Mouse (Mus musculus) A20 (cell line): ENCODE data around the gene Mthfsd.

Experiments used
- DNase-seq: peaks from one replicate; pipeline ENCODE4 v3.0.0-alpha.2; 2011; ENCODE audit warnings: low read depth, low spot score

The Mthfsd gene

DNA sequence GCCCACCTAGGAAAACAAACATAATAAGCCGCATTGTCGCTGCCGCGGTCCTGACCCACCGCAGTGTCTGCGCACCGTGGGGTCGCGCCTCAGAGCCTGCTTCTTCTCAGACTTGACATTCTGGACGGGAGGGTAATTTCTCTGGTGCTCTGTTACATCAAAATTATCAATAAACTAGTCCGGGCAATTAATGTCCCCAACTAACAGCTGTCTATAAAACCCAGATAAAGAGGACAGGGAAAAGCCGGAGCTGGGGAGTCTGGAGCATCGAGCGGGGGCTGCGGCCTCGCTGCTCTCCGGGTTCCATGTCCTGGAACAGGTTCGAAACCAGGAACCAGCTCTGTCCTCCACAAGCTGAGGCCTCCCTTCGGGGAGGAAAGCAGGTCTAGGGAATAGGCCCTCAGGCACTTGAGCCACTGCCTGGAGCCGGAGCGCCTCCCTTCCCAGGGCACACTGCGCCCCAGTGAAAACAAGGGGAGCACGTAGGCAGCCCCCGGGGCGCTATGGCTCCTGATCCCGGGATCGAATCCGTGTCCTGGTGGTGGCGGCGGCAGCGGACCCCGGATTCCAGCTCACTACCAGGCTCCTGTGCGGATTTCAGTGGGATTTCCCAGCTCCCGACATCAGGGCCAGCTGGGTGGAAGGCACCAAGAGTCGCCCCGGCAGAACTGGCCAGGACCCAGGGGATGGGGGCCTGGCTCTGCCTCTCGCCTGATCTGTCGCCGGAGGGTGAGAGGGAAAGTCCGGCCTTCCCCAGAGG is 19.1 kb downstream of the Mthfsd start:
- no peak for DNase-seq

DNA sequence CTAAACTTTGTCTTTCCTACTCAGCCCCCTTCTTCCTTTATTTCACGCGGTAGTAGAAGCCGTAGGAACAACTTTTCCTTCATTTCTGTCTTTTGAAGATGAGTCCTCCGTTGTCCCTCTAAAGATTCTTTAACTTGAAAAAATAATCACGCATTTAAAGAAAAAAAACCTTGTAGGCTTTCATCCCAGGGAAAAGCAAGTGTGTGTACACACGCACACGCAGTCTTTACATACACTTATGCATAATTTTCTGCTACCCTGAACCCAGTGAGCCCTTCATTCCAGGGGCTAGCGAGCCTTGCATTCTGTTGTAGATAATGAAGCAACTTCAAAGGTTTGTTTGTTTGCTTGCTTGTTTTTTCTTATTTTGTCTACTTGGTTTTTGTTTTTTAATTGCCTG is 19.9 kb downstream of the Mthfsd start:
- no peak for DNase-seq

DNA sequence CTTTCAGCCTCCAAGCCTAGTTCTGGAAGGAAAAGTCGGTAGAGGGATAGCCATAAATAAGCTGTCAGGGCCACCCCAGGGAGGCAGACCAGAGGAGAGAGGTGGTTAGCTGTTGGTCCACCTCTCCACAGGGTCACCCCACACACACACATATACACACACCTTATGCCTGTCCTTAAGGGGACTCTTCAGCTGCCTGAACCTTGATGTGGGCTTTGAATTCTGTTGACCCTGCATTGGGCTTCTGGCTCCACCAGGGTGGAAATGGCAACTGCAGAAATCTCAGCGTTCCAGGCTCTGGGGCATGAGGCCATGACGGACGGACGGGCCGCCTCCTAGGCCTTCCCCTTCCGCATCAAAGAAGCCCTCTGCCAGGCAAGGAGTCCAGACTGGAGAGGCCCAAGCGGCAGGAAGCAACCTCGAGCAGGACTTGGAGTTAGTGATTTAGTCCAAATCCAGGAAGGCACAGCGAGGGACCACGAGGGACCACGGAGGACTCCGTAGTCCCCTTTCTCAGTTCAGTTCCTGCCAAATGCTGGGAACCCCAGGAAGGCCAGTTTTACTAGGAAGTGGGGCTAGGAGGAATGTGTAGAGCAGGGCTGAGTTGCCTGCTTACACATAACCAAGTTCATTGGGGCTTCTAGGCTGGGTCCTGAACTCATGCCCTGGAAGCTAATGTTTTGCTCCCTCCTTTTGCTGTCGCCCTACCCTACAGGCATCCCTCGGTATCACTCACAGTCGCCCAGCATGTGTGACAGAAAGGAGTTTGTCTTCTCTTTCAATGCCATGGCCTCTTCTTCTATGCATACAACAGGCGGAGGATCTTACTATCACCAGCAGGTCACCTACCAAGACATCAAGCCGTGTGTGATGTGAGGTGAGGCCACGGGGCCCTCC is 21.9 kb downstream of the Mthfsd start:
- DNase-seq, result no peak

DNA sequence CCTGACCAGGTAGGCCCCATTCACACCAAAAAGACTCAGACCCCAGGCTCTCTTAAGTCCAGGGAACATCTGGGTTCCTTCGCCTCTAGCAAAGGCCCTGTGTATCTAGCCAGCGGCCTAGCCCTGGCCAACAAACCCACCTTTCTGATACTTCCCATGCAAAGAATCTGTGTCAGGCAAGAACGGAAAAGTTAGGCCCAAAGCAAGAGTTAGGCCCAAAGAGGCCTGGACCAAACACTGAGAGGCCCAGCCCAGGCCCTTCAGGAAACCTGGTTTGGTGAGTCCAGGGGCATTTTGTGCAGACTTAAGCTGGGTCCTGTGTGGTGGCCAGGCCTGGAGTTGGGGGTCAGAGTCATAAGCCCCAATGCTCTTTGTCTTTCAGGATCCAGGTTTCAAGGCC is 22.6 kb downstream of the Mthfsd start:
- DNase-seq, result no peak

DNA sequence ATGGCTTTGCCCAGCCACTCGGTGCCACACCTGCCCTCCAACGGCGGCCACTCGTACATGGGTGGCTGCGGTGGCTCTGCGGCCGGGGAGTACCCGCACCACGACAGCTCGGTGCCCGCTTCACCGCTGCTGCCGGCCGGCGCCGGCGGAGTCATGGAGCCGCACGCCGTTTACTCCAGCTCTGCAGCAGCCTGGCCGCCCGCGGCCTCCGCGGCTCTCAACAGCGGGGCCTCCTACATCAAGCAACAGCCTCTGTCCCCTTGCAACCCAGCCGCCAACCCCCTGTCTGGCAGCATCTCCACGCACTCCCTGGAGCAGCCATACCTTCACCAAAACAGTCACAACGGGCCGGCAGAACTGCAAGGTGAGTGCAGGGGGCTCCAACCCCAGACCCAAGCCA is 23.2 kb downstream of the Mthfsd start:
- no peak for DNase-seq

- no peak for DNase-seq
These were observed 23.8 kb downstream of the Mthfsd start, which contains the start of gene Foxf1 for GRCm38 (mm10) chr8:121084210-121084951. Gene Foxf1, plus strand, starts transcription at chr8:121084386.

DNA sequence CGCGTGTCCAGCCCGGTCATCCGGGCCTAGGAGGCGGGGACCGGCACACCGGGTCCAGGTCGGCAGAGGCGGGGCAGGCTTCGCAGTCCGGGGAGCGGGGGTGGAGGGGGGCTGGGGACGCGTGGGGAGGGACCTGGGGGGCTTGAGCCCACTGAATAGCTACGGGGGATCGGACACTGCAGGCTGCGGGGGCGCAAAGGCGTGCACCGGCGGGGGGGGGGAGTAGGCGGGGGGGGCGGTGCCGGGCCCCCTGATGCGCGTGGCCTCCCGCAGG is 24.3 kb downstream of the Mthfsd start:
- DNase-seq, result no peak

- no peak for DNase-seq
These were observed 24.9 kb downstream of the Mthfsd start for GRCm38 (mm10) chr8:121083093-121083935.

DNA sequence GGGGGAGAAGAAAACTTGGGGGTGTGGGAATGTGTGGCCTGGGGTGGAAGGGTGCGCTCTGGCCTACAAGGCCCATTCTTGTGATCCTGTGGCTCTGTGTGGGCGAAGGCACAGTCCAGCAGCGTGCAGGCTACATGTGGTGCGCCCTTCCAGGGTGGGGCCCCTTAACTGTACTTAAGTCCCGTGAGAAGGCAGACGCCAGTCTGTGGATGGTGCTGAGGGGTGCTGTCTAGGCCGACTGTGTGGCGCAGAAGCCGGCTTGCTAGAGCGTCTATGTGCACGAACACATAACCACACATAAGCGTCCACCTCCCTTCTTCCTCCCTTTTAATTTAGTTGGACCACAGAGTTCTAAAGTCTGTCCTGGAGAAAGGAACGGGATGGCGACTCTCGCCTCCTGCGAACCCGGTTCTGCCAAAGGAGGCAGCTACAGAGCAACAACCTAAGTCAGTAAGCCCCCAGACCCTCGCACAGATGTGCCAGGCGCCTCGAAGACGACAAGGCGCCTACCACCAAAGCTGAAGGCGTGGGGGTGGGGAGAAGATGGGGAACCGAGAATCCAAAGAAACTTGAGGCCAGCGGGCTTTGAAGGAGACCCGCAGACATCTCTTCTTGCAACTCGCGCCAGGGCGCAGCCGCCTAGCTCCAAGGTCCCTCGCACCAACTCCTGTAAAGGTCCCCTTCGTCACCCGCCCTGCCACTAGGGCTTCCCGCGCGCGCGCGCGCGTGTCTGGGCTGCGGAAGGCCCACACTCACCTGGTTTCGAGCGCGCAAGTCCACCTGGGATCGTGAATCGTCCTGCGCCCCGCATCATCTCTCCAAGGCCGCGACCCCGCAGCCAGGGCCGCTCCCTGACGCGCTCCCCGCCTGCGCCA is 25.7 kb downstream of the Mthfsd start:
- DNase-seq, result no peak

- no peak for DNase-seq
These were observed 26.8 kb downstream of the Mthfsd start for GRCm38 (mm10) chr8:121081398-121081797.

- DNase-seq, result no peak
These were observed 27.7 kb downstream of the Mthfsd start for GRCm38 (mm10) chr8:121080361-121081090.

GRCm38 (mm10) chr8:121079944-121080343 is 28.2 kb downstream of the Mthfsd start:
- no peak for DNase-seq

DNA sequence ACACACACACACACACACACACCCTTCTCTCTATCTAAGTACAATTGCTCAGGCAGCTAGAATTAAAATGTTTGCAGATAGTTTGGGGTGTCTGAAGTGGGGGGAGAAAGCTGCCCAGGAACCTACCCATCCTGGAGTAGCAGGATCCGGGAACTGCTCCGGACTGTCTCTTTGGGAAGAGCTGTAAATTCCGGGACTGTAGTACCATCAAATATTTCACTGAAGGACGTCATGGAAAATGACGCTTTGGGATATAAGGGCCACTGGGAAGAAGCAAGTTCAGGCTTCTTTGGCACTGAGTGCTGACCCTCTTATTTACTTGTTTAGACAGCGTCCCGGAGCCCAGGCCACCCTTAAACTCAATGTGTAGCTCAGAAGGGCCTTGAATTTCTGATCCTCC is 29.0 kb downstream of the Mthfsd start:
- no peak for DNase-seq

DNA sequence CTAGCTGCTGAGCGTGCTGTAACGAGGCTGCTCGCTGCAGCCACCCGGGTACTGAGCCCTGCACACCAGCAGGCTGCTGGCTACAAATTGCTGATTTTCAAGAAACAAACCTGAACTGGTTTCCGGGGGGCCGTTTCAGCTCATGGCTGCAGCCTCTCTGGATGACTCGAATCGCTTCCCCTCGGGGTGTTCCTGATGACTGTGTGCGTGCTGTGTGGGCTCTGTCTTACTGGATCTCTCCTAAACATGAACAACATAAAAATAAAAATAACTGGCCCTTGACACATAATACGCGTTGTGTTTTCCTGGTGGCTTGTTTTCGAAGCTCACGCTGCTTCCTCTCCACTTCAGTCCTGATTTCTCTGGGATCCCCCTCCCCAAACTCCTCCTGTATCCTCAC is 29.5 kb downstream of the Mthfsd start:
- DNase-seq, result no peak

GRCm38 (mm10) chr8:121076555-121076954 is 31.6 kb downstream of the Mthfsd start:
- DNase-seq, result no peak

DNA sequence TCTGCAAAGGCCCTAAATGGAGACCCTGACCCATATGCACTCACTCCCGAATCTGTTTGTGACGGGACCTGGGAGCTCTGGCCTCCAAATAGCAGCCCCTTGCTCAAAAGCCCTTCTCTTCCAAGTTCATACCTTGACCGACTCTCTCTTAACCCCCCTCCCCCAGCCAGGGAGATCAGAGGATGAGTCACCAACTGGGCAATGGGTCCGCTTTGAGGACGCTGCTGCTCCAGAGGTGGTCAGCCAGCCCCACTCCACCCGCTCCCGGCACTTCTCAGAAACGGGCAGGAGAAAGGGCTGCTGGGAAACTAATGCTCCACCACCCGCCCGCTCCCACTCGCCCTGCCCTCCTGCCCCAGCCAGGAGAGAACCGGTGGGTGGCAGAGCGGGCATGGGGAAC is 32.3 kb downstream of the Mthfsd start:
- no peak for DNase-seq

DNA sequence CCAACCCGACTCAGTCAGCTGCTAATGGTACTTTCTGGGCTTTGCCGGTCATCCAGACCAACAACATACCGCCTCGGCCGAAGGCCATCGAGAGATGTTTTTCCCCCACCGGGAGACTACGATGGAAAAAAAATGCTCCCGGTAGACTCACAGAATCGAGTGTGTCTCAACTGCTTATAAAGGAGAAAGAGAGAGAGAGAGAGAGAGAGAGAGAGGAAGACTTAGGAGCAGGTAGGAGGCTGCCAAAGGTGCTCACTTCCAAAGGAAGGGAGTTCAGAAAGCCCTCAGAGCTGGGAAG is 33.4 kb downstream of the Mthfsd start:
- no peak for DNase-seq

DNA sequence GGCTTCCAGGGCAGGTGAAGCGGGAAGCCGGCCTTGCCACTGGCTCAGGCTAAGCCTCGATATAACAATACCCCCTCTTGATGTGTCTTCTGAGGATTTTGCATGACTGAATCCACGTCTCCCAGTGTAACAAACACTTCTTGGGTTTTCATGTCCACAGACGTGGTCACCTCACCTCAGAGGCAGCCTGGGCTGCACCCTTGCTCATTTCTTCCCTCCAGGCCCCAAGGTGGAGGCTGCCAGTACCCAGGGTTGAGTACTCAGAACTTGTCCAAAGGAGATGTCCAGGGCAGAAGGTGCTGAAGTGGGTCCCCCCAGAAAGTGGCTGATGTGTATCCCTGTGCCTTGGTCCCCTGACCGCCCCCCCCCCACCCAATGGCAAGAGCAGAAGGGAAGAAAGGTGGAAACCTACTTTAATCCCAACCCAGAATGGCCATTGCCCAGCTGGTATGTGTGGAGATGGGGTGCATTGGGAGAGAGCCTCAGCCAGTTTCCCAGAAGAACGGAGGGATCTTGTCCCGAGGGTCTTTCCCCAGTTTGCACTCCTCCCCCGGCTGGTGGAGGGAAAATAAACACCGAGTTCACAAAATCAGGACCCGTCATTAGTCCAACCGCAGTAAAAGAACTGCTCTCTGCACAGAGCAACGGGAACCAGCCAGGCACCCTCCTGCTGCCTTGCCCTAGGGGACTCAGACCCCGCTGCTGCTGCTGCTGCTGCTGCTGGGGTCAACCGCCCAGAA is 33.9 kb downstream of the Mthfsd start:
- no peak for DNase-seq
